Mouse (Mus musculus): Measurements from ENCODE around the gene Fmo1. TPM values are rescaled to one million over a fixed set of nuclear protein-coding genes. Genes with fewer than 3 reads are reported as not detected.

Gene Fmo1
- total RNA-seq, 2 experiments from 2014 or later, result 8.4 to 11.1 TPM

DNA sequence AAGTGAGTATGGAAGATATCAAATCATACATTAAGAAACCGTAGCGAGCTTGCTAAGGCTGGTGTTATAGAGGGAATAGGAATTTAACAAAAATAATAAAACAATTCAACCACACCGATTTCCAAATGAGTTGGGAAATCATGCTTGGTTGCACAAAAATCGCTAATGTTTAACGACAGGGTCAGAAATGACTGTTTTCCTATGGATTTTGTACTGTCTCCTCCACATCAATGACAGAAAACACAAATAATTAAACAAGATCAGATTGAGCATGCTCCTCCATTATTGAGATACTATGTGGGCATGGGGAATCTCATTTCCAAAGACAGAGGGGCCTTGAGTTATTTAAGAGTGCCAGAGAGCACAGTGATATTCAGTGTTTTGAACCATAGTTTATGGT is 2.1 kb downstream of the Fmo1 start:
- DNase-seq (ENCODE audit: low spot score), result no peak

DNA sequence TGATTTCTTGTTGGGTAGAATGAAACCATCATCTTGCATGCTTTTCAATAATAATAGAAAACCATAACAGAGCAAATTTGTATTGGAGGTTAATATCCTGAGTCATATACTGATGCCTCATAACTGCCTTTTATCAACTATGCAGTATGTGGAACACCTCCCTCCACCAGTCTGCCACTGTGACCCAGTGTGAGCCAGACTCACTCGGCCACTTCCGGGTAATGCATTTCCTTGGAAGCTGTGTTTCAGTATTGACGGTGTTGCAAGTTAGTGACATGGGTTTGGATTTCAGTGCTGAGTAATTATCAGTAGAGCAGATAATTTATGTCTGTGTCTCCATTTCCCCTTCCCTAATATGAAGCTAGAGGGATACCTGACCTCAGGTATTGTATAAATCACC is 2.8 kb downstream of the Fmo1 start:
- DNase-seq (ENCODE audit: low spot score), result no peak

DNA sequence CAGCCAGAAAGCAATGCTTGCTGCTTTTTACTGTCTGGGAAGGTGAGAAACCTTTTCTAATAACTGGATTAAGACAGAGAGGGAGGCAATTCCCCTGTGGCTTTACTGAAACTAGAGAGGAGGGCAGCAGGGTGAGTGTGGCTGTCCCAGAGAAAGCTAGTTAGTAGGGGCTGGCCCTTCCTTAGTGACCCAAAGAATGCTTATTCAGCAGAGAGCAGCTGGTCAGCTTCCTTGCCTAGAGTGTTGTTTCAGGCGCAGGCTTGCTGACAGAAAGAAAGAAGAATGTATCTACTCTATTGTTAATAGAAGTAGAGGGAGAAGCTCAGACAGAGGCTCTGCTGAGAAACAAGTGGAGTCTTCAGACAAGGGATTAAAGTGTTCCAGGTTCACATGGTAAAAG is 4.1 kb downstream of the Fmo1 start:
- DNase-seq (ENCODE audit: low spot score), result no peak

DNA sequence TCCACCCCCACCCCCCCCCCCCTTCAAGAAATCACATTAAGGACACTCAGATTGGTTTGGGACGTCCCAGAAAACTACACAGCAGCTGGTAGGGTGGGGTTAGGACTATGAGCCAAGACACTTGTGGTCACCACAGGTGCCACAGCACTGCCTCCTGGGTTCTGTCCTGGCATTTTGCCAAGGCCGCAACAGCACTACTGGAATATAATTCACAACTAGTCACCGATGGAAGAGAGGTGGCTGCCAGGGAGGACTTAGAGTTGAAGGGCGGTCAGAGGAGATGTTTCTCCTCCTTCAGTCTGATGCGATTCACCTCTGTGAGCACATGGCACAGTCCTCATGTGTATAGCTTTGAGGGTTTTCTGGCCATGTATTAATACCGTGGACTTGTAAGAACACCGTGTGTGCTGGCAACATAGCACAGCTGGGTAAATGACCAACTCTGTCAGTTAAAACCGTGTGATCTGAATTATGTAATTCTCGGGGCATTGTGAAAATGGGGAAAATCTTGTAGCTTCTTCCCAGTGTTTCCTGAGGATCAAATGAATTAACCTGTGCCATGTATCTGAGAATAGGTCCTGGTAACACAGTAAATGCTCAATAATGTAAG is 6.3 kb downstream of the Fmo1 start:
- peak; percentile 9 for DNase-seq (ENCODE audit: low spot score)

DNA sequence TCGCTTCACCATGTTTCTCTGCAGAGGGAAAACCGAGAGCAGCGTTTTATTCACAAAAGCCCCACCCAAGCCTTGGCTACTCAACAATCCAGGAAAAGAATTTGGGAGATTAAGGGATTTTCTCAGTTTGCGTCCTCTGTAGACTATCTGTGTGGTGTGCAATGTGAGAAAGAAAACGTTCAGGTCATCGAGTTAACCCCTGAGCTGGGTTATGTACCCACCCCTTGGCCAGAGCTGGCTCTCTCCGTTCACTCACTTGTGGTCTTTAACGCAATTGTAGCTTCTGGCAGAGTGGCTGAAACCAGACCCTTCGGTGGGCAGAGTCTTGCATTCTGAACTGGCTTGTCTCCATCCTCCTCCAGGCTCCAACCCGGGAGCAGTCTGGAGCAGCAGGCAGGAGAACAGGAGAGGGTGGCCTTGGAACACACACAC is 6.8 kb downstream of the Fmo1 start:
- peak; percentile 24 for DNase-seq (ENCODE audit: low spot score)

DNA sequence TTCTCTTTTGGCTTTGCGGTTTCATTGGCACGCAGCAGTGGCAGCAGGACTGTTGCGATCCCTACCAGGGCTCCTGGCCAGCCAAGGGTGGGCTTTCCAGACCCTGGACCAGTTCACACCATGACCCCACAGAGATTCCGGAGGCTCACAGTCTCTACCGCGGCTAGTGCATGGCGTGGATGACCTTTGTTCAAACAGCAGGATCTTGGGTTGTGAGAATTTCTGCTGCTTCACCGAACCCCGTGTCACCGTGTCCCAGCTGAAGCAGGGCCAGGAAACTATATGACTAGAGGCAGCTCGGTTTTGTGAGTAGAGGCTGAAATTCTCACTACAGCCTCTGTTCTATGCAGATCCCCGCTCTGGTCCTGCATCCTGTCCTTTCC is 7.7 kb downstream of the Fmo1 start:
- DNase-seq (ENCODE audit: low spot score), result peak; percentile 11

DNA sequence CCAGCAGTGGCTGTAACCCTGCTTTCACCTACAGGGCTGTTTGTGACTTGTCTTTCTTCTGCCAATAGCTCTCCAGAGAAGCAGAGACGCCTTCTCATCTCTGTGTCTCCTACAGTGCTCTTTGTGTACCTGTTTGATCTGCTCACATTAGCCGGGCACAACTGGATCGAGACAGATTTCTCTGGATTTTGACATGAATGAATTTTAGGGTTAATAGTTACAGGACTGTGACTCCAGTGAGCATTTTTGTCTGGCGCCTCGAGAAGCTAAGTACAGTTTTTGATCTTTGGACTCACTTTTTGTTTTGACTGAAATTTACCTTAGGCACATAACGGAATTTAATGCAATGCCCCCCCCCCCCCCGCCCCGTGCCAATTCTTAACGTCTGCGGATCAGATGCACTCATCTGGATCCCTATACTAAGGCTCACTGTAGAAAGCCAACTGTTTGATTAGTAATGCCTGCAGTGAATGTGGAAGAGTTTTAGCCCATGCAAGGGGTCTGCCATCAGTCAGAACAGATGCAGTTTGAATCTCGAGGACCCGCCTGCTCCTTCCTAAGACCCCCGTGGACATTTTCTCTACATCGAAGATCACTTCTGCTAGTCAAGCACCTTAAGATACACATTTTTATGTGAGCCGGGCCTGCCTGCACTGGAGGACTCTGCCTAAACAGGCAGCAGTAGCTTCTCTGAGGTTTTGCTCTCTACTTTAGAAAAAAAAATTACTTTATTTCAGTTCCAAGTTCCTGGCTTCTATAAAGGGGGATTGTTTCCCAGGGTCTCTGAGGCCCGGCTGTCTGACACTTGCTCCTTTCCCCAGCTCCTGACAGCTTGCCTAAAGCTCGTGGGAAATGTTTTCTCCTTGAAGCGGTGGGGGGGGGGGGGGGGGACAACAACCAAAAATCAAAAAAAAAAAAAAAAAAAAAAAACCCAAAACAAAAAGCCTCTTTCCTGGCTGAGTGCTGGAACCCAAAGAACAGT is 8.4 kb downstream of the Fmo1 start:
- no peak for DNase-seq (ENCODE audit: low spot score)

DNA sequence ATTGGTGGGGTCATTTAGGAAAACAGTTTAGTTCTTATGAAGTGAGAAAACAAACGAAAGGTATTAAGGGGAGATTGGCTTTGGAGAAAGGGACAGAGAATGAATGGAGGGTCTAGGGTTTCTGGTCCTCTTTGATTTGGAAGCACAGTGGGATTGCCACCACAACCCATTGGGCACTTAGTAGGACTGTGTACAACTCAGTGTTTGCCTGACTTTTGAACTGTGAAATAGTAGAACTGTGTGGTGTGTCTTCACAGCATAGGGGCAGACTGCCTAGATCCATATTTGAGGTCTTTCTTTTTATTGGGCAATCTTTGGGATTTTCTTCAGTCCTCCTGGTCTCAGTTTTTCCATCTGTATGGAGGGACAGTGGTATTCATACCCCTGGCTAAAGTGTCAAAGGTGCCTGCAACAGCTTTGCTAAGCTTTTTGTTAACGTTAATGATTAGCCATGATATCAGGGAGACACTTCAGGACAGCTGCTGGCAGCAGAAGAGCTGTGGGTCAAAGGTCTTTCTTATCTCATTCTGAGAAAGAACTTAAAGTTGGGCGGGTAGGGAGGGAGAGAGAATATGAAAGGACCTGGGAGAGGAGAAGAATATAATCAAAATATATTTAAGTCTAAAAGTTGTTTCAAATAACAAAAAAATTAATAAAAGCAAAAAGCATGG is 12.5 kb downstream of the Fmo1 start:
- DNase-seq (ENCODE audit: low spot score), result no peak

DNA sequence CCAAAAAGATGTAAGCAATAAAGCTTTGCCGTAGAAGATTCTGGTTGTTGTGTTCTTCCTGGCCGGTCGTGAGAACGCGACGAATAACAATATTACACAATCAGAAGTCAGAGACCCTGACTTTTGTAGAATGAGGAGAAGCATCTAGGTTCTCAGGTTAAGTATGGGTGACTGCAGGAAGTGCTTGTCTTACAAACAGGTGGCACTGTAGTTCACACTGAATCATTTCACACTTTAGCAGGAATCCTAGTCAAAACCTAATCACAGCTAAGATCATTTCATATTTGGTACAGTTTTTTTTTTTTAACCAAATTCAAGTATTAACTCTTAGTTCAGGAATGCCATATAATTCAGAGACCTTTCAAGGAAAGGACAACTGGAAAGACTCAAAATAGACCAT is 18.9 kb downstream of the Fmo1 start:
- DNase-seq (ENCODE audit: low spot score), result no peak

DNA sequence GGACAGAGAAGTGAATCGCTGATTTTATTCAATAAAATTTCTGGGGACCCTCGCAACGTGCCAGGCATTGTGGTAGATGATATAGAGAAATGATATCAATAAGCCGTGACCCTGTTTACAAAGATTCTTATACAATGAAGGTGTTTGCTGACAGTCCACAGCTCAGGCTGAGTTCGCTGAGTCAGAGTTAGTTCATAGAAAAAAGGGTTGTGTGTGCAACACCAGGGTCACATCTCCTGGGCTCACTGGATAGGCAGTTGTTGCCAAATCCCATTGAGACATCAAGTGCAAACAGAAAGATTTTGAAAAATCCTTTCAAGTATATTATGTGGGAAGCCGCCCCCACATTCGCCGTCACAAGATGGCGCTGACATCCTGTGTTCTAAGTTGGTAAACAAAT is 26.2 kb downstream of the Fmo1 start:
- no peak for DNase-seq (ENCODE audit: low spot score)

DNA sequence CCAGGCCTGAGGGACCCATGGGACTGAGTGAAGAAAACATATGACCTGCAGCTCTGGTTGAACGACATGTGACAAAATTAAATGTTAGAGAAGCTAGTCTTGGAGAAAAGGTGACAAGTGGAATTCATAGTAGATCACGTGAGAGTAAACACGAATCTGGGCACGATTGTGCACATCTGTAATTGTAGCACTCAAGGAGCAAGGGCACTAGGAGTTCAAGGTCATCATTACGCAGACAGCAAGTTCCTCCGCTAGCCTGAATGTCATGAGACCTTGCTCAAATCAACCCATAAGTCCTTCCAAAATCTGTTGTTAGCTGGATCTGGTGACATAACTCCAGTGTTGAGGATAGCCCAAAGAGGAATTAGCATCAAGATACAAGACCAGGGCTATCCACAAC is 27.4 kb downstream of the Fmo1 start:
- no peak for DNase-seq (ENCODE audit: low spot score)

DNA sequence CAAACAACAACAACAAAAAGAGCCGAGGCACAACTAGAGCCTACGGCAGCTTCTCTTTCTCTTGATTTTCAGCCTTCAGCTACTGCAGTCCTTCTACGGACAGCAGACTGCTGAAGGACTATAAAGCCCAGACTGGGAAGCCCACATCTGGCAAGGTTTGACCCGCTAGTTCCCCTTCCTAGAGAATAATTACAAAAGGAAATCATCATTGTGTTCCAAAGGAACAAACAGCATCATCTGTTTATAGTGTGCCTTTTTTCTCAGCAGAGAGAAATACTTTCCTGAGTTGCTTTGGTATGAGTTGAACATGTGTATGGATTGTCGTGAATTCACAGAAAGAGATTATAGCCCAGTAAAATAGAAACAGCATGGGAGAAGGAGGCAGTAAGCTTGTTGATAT is 32.1 kb downstream of the Fmo1 start:
- DNase-seq (ENCODE audit: low spot score), result no peak

DNA sequence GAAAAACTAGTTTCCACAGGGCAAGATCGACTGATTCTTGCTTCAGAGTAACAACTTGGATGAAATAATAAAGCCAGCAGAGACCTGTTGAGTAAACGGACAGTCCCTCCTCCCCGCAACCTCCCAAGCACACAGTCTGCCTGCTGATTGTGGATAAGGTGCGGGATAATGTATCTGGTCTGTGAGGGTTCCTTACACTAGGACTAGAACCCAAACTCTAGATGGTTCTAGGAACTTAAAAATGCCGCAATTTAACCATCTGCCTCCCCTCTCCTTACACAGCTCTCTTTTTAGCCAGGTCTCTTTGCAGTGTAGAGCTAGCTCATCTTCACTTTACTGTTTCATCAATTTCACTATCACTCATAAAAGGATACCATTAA is 33.8 kb downstream of the Fmo1 start:
- no peak for DNase-seq (ENCODE audit: low spot score)

DNA sequence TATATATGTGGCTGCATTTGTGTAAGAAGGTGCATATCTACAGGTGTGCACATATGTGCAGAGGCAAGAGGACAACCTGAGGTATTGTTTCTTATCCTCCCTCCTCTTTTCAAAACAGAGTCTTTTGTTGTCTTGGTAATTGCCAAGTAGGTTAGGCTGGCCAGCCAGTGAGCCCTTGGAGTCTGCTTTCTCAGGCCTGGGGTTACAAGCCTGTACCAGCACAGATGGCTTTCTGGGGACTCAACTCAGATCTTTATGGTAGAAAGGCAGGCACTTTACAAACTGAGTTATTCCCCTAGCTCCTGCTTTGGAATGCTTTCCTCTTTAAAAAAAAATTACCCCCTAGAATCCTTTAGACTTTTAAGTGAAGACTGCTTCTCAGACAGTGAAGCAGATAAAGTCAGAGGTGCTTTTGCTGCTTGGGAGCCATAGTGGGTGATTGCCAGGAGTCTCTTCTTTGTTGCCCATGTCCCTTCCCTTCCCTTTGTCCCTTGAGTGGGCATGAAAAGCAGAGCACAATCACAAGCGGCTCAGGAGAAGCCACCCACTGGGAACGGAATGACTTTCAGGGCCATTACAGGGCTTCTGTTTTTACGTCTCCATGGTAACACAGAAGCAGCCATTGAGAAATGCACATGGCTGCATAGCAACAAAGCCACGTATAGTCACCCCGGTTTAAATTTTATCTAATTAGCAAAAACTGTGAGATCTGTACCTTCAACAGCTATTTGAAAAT is 34.4 kb downstream of the Fmo1 start:
- DNase-seq (ENCODE audit: low spot score), result no peak

DNA sequence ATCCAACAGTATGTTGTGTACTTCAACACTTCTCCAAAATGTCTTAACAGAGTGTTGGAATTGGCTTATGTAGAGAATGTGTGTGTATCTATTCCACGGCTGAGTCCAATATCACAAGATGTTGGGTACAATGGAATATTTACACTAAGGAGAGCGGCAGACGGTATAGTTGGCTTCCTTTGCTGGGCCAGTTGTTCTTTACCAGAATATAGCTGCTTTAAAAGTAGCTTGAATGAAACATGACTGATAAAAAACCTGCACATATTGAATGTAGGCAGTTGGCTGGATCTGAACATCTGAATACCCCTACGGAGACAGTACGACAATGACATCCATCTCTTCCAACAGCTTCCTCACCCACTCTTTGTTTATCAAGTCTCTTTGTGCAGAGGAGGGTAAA is 47.1 kb downstream of the Fmo1 start:
- DNase-seq (ENCODE audit: low spot score), result no peak

DNA sequence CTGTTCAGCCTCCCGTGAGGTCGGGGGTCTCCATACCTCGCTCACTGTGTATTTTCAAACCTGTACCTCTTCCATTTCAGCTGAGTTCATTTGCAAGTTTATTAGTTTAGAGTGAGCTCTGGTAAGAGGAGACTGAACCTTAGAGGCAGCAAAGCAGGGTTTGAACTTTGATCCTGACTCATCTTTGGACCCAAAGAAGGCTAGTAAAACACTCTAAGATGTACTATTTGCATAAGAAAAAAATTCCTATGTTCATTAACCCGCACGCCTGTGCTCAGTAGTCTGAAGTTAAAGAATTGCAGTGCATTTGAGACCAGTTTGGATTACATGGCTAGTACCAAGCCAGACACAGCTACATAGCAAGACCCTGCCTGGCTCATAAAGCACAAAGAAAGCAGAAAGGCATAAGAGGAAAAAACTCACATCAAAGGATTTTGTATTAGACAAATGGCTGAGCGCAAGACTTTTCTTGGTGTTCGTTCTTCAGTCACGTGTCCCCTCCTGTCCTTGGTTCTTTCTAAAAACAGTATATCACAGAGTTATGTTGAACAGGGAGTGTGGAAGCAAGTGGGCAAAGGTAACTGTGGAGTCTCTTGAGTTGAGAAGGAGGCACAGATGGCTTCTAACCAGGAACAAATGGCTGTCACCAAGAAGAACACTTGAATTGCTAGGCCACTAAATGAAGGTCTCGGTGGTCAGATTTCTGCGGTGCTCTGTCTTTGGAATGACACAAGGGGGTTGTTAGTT is 50.9 kb downstream of the Fmo1 start:
- DNase-seq (ENCODE audit: low spot score), result no peak

DNA sequence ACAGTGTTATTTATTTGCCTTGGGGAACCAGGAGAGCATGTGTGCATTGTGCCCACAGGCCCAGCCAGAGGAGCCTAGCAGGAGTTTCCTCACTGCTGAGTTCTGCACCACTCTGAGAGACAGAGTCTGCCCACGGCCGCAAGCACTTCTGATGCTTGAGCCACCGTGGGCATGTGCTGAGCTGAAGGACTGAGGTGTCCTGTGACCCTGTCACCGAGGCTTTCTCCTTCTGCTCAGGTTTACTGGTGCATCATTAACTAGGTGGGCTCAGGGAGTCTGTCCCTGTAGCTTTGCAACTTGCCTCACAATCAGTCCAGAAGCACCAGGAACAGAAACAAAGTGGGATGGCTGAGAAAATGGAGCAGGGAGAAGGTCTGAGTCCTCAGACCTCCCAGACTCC is 51.5 kb downstream of the Fmo1 start:
- no peak for DNase-seq (ENCODE audit: low spot score)

DNA sequence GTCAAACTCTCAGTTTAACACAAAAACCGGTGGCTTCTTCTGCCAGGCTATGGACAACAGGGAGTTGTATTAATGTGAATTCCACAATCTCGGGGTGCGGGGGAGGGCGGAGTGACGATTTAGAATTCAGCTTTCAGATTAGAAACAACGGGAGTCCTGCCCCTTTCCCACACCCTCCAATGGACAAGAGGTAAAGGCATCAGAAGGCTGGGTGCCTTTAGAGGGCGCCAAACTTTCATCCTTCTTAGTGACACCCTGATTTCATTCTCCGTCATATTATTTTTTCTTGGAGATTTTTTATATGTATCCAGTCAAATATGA is 52.6 kb downstream of the Fmo1 start, which contains the start of gene Fmo4:
TSS of gene Fmo4 (minus strand) at position 137 of the 321 bp plus-strand sequence.
- DNase-seq (ENCODE audit: low spot score), result peak; percentile 43

DNA sequence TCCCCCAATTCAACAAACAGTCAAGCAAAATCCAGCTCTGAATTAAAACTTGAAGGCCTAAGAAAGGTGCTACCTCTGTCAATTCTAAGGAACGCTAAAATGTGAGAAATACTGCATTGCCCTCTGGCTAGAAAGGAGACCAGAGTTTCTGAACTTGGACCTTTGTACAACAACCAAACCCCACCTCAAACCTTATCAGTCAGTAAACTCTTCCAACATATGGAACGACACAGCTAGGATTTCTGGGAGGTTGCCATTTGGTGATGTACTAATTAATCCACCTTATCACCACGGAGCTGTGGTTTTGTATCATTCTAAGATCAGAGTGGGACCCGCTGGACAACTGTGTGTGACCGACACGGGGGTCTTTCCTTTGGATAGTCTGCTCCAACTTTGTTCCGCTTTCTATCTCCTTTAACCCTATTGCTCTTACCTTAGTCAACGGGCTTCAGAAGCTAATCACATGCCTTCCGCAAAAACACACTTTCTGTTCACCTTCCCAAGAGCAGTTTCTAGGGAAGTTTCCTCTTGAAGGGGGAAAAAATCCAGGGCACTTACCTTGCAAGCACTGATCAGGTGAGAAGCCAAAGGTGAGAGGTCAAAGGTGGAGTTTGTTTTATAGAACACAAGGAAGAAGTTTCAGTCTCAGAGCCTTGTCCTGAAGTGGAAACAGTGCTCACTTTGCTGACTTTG is 53.1 kb downstream of the Fmo1 start:
- DNase-seq (ENCODE audit: low spot score), result no peak

DNA sequence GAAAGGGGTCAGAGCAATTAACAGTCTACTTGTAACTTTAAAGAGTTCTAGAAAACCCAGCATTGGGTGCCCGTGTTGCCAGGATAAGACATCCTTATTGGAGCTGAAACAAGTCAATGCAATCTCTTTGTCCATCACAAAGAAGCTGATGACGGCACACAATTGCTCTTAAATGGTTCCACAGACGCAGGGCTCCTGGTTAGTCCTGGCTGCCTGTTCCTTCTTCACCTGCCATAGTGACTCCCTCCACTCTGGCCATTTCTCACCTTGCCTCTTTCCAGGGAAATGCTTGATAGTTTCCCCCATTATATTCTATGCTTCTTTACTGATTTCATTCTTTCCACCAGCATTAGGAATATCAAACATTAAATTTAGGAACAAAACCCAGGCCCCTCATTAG is 57.9 kb downstream of the Fmo1 start:
- DNase-seq (ENCODE audit: low spot score), result no peak

DNA sequence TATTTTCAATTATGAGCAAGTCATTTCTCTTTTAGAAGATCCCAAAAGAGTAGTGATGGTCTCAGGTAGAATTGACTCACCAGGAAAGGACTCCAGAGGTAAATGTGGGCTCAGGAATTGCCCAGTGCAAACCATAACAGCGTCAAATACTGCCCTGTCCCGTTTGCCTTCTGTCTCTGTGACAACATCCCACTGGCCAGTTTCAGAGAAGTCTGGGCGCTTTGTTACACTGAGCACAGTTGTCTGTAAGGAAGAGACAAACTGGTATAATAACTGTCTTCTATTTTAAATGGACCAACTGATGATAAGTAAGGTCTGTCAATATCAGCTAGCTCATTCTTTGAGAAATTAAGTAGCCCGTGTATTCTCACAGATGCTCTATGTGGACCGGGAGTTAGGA is 59.0 kb downstream of the Fmo1 start:
- DNase-seq (ENCODE audit: low spot score), result no peak

Data from gastrocnemius, adult 18-20 months (tissue).